Mouse (Mus musculus) embryonic stem cell, embryonic (primary cell): ENCODE measurements around the gene Ankrd34a.

ENCODE experiments used
- CTCF ChIA-PET, 4 experiments: fragments of 300-600 bp in 2 of 4; fragments of 350-600 bp in 2 of 4; sonication (Branson Sonifier 250); formaldehyde crosslinking; loops; one replicate each; lab custom pipeline; 2022; ENCODE audit warnings: inconsistent platforms in 2 of 4; lab: Charles Lee
- POLR2A ChIA-PET, 4 experiments: fragments of 300-600 bp in 2 of 4; fragments of 350-600 bp in 2 of 4; sonication (Branson Sonifier 250); formaldehyde crosslinking; loops; one replicate each; lab custom pipeline; 2022; ENCODE audit warnings: antibody characterized with exemption in 4 of 4, inconsistent platforms in 1 of 4; lab: Charles Lee

Ankrd34a gene

GRCm38 (mm10) chr3:96569966-96570605 lies 26.4 kb upstream of the Ankrd34a start:
- POLR2A ChIA-PET, result interaction anchor here (0.6 to 26.7 kb wide), 29 partner anchors 1 to 242 kb away, joined by 3 to 969 read pairs (median 5); partner anchors contain the start of genes Txnip (in 4 of the 4), Polr3gl (in 3 of the 4), Rbm8a (in 3 of the 4) and Gm16253 (in 1 of the 4)
- CTCF ChIA-PET, result interaction anchor here (0.6 to 2.1 kb wide), 13 partner anchors 10 to 292 kb away, joined by 3 to 13 read pairs (median 3); partner anchors contain the start of genes Polr3gl (in 2 of the 4), Ankrd34a (in 1 of the 4) and Txnip (in 1 of the 4)

DNA sequence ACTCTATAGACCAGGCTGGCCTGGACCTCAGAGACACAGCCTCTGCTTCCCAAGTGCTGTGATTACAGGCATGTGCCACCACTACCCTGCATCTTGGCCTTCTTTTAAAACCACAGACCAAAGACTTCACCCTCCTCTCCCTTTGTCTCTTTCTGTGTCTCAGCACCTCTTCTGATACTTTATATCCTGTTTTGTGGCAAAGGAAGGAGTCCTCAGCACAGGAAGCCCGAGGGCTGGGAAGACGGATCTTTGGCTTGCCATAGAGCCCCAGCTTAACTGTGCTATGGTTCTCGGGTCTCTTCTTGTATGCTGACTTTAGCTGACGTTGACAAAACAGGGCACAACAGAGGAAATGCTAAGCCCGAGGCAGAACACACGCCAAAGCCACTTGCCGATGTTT lies 25.8 kb upstream of the Ankrd34a start:
- ChIA-PET POLR2A (interaction anchor here (0.6 to 26.7 kb wide), 31 partner anchors 1 to 242 kb away, joined by 3 to 969 read pairs (median 5); partner anchors contain the start of genes Txnip (in 4 of the 4), Rbm8a (in 3 of the 4), Polr3gl (in 2 of the 4) and Gm16253 (in 1 of the 4)), CTCF (interaction anchor here in 3 of 4 experiments (0.7 to 2.1 kb wide), 9 partner anchors 10 to 148 kb away, joined by 3 to 13 read pairs (median 4); partner anchors contain the start of gene Polr3gl (in 1 of the 3))

DNA sequence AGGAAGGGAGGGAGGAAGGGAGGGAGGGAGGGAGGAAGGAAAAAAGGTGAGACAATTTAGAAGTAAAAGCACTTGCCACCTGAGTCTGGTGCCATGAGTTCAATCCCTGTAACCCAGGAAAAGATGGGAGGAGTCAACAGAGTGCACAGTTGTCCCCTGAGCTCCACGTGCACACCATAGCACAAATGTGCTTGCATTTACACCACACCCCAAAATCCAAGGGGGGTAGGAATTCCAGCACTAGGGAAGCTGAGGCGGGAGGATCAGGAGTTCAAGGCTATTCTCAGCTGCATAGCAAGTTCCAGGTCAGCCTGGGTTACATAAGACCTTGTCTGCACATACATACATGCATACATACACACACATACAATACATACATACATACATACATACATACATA lies 25.1 kb upstream of the Ankrd34a start:
- ChIA-PET POLR2A (interaction anchor here in 3 of 4 experiments (0.5 to 26.7 kb wide), 27 partner anchors 0 to 243 kb away, joined by 3 to 969 read pairs (median 4); partner anchors contain the start of genes Rbm8a (in 3 of the 3), Polr3gl (in 2 of the 3), Txnip (in 2 of the 3) and Gm16253 (in 1 of the 3)), CTCF (interaction anchor here in 1 of 4 experiments (0.6 to 2.1 kb wide), 3 partner anchors 9 to 131 kb away, joined by 4 to 13 read pairs (median 4); no protein-coding TSS in a partner anchor)

GRCm38 (mm10) chr3:96571896-96572698 lies 24.3 kb upstream of the Ankrd34a start:
- ChIA-PET POLR2A (interaction anchor here in 3 of 4 experiments (0.6 to 26.7 kb wide), 25 partner anchors 1 to 244 kb away, joined by 3 to 969 read pairs (median 4); partner anchors contain the start of genes Txnip (in 3 of the 3), Rbm8a (in 2 of the 3), Gm16253 (in 1 of the 3) and Lix1l (in 1 of the 3)), CTCF (interaction anchor here in 2 of 4 experiments (0.6 kb wide), 2 partner anchors 39 to 131 kb away, joined by 4 to 5 read pairs; no protein-coding TSS in a partner anchor)

- ChIA-PET POLR2A (interaction anchor here in 3 of 4 experiments (0.6 to 21.5 kb wide), 22 partner anchors 10 to 1496 kb away, joined by 3 to 969 read pairs (median 4); partner anchors contain the start of genes Txnip (in 3 of the 3), Lix1l (in 1 of the 3), Pias3 (in 1 of the 3) and Polr3gl (in 1 of the 3)), CTCF (interaction anchor here in 2 of 4 experiments (0.6 to 0.7 kb wide), 3 partner anchors 41 to 791 kb away, joined by 3 to 12 read pairs (median 3); no protein-coding TSS in a partner anchor)
Measured at GRCm38 (mm10) chr3:96573611-96574511, 22.6 kb upstream of the Ankrd34a start.

GRCm38 (mm10) chr3:96575272-96575984 lies 21.0 kb upstream of the Ankrd34a start:
- CTCF ChIA-PET, result interaction anchor here in 2 of 4 experiments (0.5 to 0.9 kb wide), 2 partner anchors 23 to 37 kb away, joined by 3 read pairs; no protein-coding TSS in a partner anchor
- POLR2A ChIA-PET, result interaction anchor here (0.6 to 21.5 kb wide), 35 partner anchors 11 to 1321 kb away, joined by 3 to 969 read pairs (median 8); partner anchors contain the start of genes Txnip (in 4 of the 4), Polr3gl (in 2 of the 4), Rbm8a (in 2 of the 4) and Ankrd34a (in 1 of the 4)

GRCm38 (mm10) chr3:96576005-96576658 lies 20.3 kb upstream of the Ankrd34a start:
- POLR2A ChIA-PET, result interaction anchor here (0.6 to 21.5 kb wide), 93 partner anchors 8 to 908 kb away, joined by 3 to 969 read pairs (median 7); partner anchors contain the start of genes Polr3gl (in 4 of the 4), Txnip (in 4 of the 4), Hist2h2bb (in 3 of the 4) and Rbm8a (in 3 of the 4)
- CTCF ChIA-PET, result interaction anchor here (0.5 to 2.4 kb wide), 25 partner anchors 10 to 1665 kb away, joined by 3 to 13 read pairs (median 4); partner anchors contain the start of genes Polr3gl (in 2 of the 4), Itga10 (in 1 of the 4), Lix1l (in 1 of the 4) and Pias3 (in 1 of the 4)

GRCm38 (mm10) chr3:96576690-96577541 lies 19.5 kb upstream of the Ankrd34a start, which contains the start of gene Gm16253:
Gm16253 (plus strand) TSS chr3:96576984.
- ChIA-PET POLR2A (interaction anchor here (0.5 to 21.5 kb wide), 127 partner anchors 8 to 609 kb away, joined by 3 to 969 read pairs (median 5); partner anchors contain the start of genes Polr3gl (in 4 of the 4), Txnip (in 4 of the 4), Gm42957 (in 3 of the 4) and Hist2h2bb (in 3 of the 4)), CTCF (interaction anchor here (0.6 to 2.4 kb wide), 37 partner anchors 9 to 1664 kb away, joined by 3 to 13 read pairs (median 4); partner anchors contain the start of genes Itga10 (in 2 of the 4), Polr3gl (in 2 of the 4), Lix1l (in 1 of the 4) and Pias3 (in 1 of the 4))

GRCm38 (mm10) chr3:96577566-96577965 lies 18.9 kb upstream of the Ankrd34a start:
- ChIA-PET POLR2A (interaction anchor here (0.5 to 21.5 kb wide), 101 partner anchors 9 to 550 kb away, joined by 3 to 969 read pairs (median 6); partner anchors contain the start of genes Polr3gl (in 4 of the 4), Txnip (in 4 of the 4), Hist2h2bb (in 3 of the 4) and Ankrd35 (in 2 of the 4)), CTCF (interaction anchor here (0.8 to 2.4 kb wide), 24 partner anchors 8 to 300 kb away, joined by 3 to 13 read pairs (median 4); partner anchors contain the start of genes Itga10 (in 2 of the 4), Lix1l (in 1 of the 4), Pias3 (in 1 of the 4) and Polr3gl (in 1 of the 4))

DNA sequence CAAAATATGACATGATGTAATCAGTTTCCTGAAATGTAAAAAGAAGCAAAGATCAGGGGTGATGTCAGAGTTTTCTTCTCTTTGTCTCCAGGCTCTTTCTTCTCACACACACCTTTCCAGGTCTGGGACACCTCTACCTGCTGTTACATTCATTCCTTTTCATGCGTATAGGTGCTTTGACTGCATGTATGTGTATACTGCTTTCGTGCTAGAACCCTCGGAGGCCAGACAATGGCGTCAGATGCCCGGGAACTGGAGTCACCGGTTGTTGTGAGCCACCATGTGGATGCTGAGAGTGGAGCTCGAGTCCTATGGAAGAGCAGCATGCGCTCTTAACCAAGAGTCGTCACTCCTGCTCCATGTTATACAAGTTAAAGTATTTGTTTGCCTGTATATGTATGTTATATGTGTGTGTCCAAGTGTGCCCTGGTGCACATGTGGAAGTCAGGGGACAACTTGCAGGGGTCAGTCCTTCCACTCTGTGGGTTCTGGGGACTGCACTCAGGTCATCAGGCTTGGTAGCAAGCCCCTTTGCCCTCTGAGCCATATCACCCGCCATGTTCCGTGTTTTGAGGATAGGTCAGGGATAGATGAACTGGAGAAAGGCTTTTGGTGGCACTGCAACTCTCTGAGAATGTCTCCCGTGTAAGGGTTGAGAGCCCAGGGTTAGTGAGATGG lies 17.7 kb upstream of the Ankrd34a start:
- ChIA-PET POLR2A (interaction anchor here in 3 of 4 experiments (0.6 to 21.5 kb wide), 18 partner anchors 15 to 1233 kb away, joined by 3 to 969 read pairs (median 20); partner anchors contain the start of genes Polr3gl (in 3 of the 3), Txnip (in 3 of the 3) and Rbm8a (in 1 of the 3)), CTCF (interaction anchor here in 2 of 4 experiments (2.1 to 3.4 kb wide), 6 partner anchors 14 to 301 kb away, joined by 5 to 37 read pairs (median 12); partner anchors contain the start of gene Polr3gl (in 1 of the 2))

GRCm38 (mm10) chr3:96579239-96579750 lies 17.1 kb upstream of the Ankrd34a start:
- POLR2A ChIA-PET, result interaction anchor here (0.6 to 21.5 kb wide), 22 partner anchors 9 to 370 kb away, joined by 3 to 969 read pairs (median 8); partner anchors contain the start of genes Polr3gl (in 2 of the 4), Rbm8a (in 2 of the 4) and Txnip (in 2 of the 4)
- CTCF ChIA-PET, result interaction anchor here (0.6 to 3.4 kb wide), 32 partner anchors 11 to 301 kb away, joined by 3 to 42 read pairs (median 10); partner anchors contain the start of genes Lix1l (in 2 of the 4), Polr3gl (in 2 of the 4), Ankrd34a (in 1 of the 4) and Rbm8a (in 1 of the 4)

DNA sequence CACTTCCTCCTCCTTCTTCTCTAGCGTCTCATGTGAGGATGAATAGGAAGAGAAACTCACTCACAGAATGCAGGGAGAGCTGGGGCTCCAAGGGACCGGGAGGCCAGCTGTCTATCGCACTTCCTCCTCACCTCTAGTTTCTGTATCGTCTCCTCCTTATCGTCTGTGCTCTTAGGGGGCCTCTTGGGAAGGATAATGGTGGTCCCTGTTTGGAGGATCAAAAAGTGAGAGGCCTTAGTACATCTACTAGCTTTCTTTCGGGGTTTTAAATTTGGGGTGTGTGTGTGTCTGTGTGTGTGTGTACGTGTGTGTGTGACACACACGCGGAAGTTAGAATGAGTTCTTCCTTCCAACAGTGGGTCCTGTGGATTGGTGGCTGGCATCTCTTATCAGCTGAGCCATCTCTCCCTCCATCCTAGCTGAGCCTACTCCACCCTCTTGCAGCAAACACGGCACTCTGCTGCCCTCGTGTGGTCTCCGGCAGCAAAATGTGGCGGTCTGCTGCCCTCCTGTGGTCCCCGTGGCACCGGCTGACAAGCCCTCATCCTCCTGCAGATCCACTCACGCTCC lies 16.5 kb upstream of the Ankrd34a start:
- ChIA-PET POLR2A (interaction anchor here (0.6 to 21.5 kb wide), 38 partner anchors 8 to 371 kb away, joined by 3 to 969 read pairs (median 4); partner anchors contain the start of genes Polr3gl (in 3 of the 4), Rbm8a (in 3 of the 4), Txnip (in 3 of the 4) and Gm42957 (in 2 of the 4)), CTCF (interaction anchor here (0.5 to 3.4 kb wide), 77 partner anchors 9 to 738 kb away, joined by 3 to 42 read pairs (median 5); partner anchors contain the start of genes Itga10 (in 4 of the 4), Polr3gl (in 4 of the 4), Txnip (in 3 of the 4) and Lix1l (in 2 of the 4))
